Mouse (Mus musculus) adrenal gland (tissue): ENCODE data around the gene Atg4a.

Experiments used
- intact Hi-C: fragments of 180-260 bp; cut with DNase I; formaldehyde crosslinking; loops from one replicate; pipeline ENCODE4 v1.15.1; 2025
- long read RNA-seq, 2 experiments: library from polyadenylated mRNA; unstranded; transcript quantifications; one replicate each; pipeline ENCODE4 v2.0.0; 2020; ENCODE audit warnings: borderline replicate concordance in 1 of 2; ENCODE audit not compliant: insufficient replicate concordance in 1 of 2

The Atg4a gene
- long read RNA-seq, experiment 1, transcript Atg4a-201 (13 exons, 2,202 nt), result major isoform, 15 of 19 reads
- long read RNA-seq, experiment 1, partial matches to known transcripts, result 0 of 19 reads
- long read RNA-seq, experiment 1, other reads (novel, unspliced or antisense), result 4 of 19 reads
- long read RNA-seq, experiment 2, transcript Atg4a-201 (13 exons, 2,202 nt), result major isoform, 18 of 21 reads
- long read RNA-seq, experiment 2, partial matches to known transcripts, result 2 of 21 reads
- long read RNA-seq, experiment 2, other reads (novel, unspliced or antisense), result 1 of 21 reads

DNA sequence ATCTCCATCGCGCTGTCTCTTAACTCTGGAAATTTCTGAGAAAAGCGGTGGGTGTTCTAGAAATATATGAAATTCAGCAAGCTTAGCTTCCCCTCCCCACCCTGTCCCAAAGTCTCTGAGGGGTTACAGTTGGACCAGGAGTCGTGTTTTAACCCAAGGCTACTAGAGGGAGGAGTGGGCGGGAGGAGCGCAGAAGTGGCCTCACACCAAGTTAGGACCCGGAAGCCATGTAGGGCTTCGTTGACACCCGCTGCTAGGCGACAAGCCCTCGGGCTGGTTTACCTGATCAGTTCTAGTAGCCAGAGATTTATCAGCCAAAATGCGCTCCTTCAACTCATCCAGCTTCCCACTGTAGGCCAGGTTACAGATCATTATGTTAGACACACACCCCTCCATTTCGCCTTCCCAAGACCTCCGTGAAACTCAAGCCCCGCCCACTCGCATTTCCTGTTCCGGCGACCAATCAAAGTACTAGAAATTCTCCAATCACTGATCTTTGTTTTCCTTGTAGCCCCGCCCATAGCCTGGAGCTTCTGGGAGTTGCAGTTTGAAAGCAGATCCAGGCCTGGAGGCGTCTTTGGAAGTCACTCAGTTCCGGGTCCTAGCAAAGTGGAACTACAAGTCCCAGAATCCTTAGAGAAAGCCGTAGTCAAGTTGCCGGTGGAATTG, at the start of gene Atg4a, which contains the start of gene Psmd10:
Atg4a (plus strand) TSS at position 636 of the 669 bp plus-strand sequence.
Psmd10 (minus strand) TSS at position 457 of the 669 bp plus-strand sequence.
- intact Hi-C loops, result no loop called here

DNA sequence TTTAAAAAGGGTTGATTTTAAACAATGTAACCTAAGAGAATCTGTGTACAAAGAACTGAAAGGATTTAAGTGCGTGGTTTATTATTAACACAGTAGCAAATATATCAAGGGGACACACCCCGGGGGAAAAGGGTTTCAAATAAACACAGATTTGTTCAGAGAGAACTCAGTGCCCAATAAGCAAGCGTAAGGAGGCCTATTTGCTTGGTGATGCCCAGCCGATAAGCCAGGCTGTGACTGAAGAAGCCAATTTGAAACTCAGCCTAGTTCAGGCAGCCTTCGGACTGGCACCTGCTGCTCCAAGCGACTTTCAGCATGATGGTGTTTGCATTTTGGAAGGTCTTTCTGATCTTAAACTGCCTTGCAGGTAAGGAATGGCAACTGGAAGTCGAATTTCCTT, 49.3 kb upstream of the Atg4a start, which contains the start of gene Vsig1:
Vsig1 (plus strand) TSS at position 249 of the 400 bp plus-strand sequence.
- intact Hi-C loops, result no loop called here

GRCm38 (mm10) chrX:140921321-140921720, 35.4 kb upstream of the Atg4a start:
- intact Hi-C loops, result no loop called here

GRCm38 (mm10) chrX:140932066-140932465, 24.6 kb upstream of the Atg4a start:
- intact Hi-C loops, result no loop called here

DNA sequence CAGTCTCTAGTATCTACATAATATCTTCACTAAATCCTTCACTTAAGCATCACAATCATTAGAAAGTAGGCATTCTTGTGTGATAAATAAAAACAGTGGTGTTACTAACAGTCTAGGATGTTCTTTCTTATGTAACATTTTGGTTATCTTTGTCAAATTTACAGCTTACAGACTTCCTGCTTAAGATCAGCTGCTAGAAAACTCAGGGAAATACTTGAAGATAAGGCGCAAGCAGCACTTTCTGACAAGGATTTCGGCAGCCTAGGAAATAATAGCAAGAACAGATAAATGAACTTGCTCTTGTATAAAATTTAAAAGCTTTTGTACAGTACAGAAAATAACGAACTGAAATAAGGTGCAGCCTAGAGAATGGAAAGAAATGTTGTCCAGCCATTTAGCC, 23.4 kb upstream of the Atg4a start:
- intact Hi-C loops, result no loop called here

DNA sequence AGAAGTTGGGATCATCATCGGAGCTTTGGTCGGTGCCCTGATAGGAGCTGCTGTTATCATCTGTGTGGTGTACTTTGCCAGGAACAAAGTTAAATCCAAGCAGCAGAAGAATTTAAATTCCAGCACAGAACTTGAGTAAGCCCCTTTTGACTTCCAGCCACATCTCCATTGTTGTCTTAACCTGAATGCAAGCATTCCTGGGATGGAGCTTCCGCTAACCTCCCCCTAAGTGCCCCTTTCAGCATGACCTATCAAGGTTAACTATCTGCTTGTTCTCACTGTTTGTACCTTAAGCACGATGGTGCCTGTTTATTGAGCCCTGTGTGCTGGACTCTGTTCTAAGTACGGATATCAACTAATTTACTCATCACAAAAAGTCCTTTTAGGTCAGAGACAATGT, 20.4 kb upstream of the Atg4a start:
- intact Hi-C loops, result no loop called here

DNA sequence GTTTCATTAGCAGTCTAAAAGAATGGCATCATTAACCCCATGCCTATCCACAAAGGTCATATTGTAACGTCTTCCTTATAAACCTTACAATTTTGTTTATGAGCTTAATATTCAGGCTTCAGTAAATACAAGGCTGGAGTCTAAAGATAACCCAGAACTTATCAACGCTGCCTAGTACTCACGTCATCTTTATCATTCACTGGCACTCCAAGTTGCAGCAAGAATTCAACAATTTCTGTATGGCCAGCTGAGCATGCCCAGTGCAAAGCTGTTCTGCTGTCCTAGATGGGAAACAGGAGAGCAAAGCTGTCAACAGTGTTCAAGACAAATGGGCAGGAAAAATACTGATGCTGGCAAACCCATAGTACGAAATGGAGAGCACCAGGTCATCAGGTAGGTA, 3.1 kb upstream of the Atg4a start:
- intact Hi-C loops, result no loop called here

DNA sequence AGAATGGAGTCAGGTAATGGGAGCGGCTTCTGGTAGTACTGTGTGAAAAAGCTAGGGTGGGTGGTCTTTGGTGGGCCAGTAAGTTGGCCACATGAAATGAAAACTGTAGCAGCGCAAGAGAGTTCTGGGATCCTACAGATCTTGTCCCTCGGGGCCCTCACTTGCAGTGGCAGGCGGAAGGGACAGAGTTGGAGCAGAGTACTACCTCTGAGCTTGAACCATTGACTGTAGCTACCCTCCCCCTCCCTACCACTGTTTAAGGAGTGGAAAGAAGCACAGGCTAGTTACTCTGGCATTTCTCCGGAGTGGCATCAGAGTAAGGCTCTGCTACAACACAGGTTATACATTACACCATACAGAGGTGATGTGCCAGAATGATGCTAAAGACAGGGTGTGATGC, 252 bp downstream of the Atg4a start:
- intact Hi-C loops, result no loop called here

DNA sequence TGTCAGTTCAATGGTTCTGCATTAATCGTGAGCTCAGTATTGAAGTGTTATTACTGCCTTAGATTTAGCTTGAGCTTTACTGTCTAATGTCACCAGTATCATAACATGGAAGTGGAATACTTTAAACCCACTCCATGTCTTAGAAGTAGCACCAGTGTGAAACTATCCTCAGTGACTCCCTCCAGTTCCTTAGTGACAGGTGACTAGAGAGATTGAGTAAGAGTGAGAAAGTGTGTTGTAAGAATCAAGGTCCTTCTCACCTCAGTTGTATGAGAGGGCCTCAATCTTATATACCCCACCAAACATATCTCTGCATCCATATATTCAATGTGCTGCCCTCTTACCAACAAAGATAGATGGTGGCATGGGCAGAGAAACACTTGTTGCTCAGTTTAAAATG, 22.2 kb downstream of the Atg4a start:
- intact Hi-C loops, result no loop called here

GRCm38 (mm10) chrX:140979546-140979945, 22.8 kb downstream of the Atg4a start:
- intact Hi-C loops, result no loop called here

- intact Hi-C loops, result no loop called here
Observed at GRCm38 (mm10) chrX:140980163-140980562, 23.5 kb downstream of the Atg4a start.

DNA sequence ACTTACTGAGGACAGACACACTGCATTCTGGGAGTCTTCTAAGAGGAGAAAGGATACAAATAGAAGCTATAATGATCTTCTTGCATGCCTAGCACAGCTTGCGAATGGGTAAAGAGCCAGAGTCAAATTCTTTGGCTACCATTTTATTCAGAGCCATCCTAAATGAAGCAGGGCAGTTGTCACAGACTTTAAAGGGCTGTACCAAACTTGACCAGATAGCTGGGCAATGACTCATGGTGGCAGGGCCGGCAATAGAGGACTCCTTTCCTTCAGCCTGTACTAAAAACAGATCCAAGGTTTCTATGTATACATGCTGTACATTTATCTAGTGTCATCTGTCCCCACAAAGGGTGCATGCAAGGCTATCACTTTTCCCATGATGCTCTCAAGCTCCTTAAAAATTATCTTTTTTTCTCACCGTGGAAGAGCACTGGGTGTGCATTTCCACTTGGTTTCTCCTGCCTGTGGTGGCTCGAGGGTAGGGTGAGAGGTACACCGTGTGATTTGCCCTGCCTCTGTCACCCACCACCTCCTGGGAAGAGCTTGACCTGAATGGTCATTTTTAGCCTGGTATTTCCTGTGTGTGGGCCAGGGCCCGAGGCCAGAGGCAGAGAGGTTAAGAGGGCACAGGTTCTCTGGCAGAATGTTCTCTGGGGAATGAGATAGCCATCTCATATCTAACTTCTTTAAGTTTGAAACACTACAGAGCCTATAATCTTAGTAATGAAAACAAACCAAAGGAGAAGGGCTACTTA, 26.7 kb downstream of the Atg4a start:
- intact Hi-C loops, result no loop called here

DNA sequence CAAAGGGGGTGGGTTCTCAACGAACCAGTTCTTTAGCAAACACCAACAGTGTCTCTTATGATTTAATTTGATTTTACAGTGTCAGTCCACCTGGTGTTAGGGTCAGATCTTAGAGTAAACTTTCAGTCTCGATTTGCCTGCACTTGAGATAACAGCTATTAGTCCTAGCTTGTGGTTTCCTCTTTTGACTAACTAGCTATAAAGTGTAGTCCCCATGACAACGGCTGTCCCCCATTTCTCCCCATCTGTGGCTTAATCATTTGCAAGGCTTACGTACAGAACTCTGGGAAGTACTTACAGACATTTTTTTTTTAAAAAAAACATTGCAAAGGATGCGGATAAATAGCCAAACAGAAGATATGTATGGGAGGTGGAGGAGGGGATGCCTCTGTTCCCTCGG, 28.1 kb downstream of the Atg4a start:
- intact Hi-C loops, result no loop called here

DNA sequence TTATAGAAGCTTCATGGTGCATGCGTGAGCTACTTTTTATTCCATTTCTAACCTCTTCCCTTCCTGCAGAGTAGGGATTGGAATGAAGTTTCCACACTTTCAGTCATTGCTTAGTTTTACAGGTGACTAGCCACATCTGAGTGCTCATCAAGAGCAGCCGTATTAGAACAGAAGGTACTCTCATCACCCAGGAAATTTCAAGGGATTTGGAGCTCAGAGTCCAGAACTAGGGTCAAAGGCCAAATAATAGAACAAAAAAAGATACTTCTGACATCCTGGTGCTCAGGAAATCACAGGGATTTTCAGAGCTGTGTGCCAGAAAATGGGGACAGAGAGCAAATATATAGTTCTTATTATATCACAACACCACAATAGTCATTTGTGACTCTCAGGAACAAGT, 28.5 kb downstream of the Atg4a start:
- intact Hi-C loops, result no loop called here

GRCm38 (mm10) chrX:140996909-140997516, 40.3 kb downstream of the Atg4a start:
- intact Hi-C loops, result no loop called here

DNA sequence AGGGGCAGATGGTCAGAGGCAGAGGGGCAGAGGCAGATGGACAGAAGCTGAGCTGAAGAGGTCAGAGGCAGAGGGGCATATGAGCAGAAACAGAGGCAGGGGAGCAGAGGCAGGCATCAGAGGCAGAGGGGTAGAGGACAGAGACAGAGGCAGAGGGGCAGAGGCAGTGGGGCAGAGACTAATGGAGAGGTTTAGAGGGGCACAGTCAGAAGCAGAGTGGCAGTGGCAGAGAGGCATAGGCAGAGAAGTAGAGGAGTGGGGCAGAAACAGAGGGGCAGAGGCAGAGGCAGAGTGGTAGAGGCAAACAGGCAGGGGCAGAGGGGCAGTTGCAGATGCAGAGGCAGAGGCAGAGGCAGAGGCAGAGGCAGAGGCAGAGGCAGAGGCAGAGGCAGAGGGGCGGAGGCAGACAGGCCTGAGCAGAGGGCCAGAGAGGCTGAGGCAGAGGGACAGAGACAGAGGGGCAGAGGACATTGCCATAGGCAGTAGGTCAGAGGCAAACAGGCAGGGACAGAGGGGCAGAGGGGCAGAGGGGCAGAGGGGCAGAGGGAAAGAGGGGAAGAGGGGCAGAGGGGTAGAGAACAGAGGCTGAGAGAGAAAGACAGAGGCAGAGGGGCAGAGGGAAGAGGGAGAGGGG, 41.3 kb downstream of the Atg4a start:
- intact Hi-C loops, result no loop called here

- intact Hi-C loops, result no loop called here
Observed at GRCm38 (mm10) chrX:140998885-140999284, 42.2 kb downstream of the Atg4a start.

GRCm38 (mm10) chrX:141149705-141150104, 193.0 kb downstream of the Atg4a start:
- intact Hi-C loops, result no loop called here

DNA sequence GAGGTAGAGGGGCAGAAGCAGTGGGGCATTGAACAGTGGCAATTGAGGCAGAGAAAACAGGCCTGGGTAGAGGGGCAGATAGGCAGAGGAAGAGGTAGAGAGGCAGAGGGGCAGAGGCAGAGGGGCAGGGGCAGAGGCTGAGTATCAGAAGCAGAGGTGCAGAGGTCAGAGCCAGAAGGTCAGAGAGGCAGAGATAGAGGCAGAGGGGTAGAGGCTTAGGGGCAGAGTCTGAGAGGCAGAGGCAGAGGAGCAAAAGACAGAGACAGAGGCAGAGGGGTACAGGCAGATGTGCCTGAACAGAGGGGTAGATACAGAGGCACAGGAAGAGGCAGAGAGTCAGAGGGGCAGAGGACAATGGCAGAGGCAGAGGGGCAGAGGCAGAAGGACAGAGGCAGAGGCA, 193.6 kb downstream of the Atg4a start:
- intact Hi-C loops, result no loop called here

DNA sequence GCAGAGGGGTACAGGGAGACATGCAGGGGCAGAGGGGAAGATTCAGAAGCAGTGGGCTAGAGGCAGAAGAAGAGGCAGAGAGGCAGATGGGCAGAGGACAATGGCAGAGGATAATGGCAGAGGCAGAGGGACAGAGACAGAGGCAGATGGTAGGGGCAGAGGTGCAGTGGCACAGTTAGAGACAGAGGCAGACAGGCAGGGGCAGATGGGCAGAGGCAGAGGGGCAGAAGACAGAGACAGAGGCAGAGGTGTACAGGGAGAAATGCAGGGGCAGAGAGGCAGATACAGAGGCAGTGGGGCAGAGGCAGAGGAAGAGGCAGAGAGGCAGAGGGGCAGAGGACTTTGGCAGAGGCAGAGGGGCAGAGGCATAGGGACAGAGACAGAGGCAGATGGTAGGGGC, 194.5 kb downstream of the Atg4a start:
- intact Hi-C loops, result no loop called here

- intact Hi-C loops, result no loop called here
Observed at GRCm38 (mm10) chrX:141156696-141157095, 200.0 kb downstream of the Atg4a start.
